Mouse (Mus musculus): ENCODE measurements around the gene Map3k20. TPM values are rescaled to one million over a fixed set of nuclear protein-coding genes. Genes with fewer than 3 reads are reported as not detected.

Map3k20 gene
- total and polyA plus RNA-seq, 2 experiments from 2014 or later: 3.5 to 6.0 TPM

DNA sequence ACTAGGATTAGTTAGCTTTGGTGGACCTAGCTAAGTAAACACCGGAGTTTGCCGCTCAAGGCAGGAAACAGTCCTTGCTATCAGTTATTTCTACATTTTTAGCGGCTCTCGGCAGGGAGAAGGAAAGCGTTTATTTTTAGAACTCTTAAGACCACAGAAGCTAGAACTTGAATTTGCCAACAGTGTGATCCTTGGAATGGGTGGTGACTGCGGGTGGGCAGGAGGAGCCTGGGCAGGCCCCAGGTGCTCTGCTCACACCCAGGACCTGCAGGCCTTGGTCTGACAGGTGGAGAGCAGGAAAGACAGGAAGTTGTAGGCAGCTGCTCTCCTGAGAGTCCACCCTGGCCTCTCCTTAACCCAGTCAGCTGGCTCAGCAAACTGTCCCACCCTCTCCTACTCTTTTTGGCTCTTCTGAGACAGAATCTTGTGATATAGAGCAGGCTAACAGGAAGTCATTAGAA is 83.7 kb downstream of the Map3k20 start:
- Histone ChIP-seq H3K36me3 (ENCODE audit: insufficient read depth, low read length) (no peaks in the 10 kb centered on the region), H3K27me3 (ENCODE audit: insufficient read depth, low read length) (no peaks in the 10 kb centered on the region), H3K4me1 (ENCODE audit: insufficient read depth, low read length) (no peaks in the 10 kb centered on the region), H3K27ac (no peak overlapping the region), H3K9me3 (ENCODE audit: low read length) (no peaks in the 10 kb centered on the region), H3K4me2 (ENCODE audit: low read depth, low read length) (no peak overlapping the region), H3K4me3 (ENCODE audit: low read length) (no peak overlapping the region), H3K9ac (replicated peaks; ENCODE audit: low read length) (no peak overlapping the region)
- DNase-seq (ENCODE audit: low spot score): no peak
- no peak for TF ChIP-seq CTCF (IDR thresholded peaks at IDR 0.05; ENCODE audit: low read depth)
- no peak for ATAC-seq
- WGBS: 87% methylated on average over 6 of the region's 6 CpGs

DNA sequence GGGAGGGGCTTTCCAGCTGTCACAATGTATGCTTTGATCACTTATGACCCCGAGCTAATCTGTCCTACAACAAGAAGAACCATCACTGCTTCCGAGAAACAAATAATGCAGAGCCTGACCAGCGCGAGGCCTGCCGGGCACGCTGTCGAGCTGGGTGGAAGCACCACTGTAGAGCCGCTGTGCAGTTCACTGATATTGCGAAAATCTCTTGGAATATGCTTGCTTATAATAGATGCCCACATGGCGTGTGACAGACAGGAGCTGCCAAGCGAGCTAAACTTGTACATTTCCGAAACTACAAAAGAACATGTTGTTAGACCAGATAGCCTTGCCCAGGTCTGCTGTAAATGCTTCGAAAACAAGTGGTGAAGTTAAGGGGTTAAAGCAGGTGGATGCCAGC is 86.7 kb downstream of the Map3k20 start:
- DNase-seq (ENCODE audit: low spot score): no peak
- Histone ChIP-seq H3K27ac (no peak overlapping the region), H3K4me3 (ENCODE audit: low read length) (no peak overlapping the region), H3K9ac (replicated peaks; ENCODE audit: low read length) (no peak overlapping the region), H3K27me3 (ENCODE audit: insufficient read depth, low read length) (no peaks in the 10 kb centered on the region), H3K9me3 (ENCODE audit: low read length) (no peaks in the 10 kb centered on the region), H3K36me3 (ENCODE audit: insufficient read depth, low read length) (no peaks in the 10 kb centered on the region), H3K4me1 (ENCODE audit: insufficient read depth, low read length) (no peaks in the 10 kb centered on the region), H3K4me2 (ENCODE audit: low read depth, low read length) (no peak overlapping the region)
- no peak for ATAC-seq
- TF ChIP-seq CTCF (IDR thresholded peaks at IDR 0.05; ENCODE audit: low read depth): no peak
- WGBS: 84% methylated on average over 13 of the region's 13 CpGs

- 78% methylated on average over 3 of the region's 3 CpGs for WGBS
Measured at GRCm38 (mm10) chr2:72374076-72374475, 88.6 kb downstream of the Map3k20 start.

DNA sequence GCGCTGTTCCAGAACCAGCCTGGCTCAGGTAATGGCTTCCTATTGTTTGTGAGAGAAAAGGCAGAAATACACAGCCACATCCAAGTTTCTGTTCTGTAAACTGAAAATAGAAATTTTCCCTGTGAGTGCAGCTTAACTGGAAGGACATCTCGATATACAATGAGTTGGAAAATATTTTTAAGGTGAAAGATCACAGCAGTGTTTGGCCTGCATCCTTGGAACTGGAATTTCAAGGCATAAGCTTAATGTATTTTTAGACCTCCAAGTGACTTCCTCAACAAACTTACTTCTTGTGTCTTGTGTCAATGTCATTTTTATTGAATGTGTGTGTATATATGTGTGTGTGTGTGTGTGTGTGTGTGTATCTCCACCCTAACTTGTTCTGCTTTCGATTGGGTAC is 90.4 kb downstream of the Map3k20 start:
- no peak overlapping the region for H3K27ac ChIP-seq
- WGBS: 83% methylated on average over 3 of the region's 3 CpGs
- no peaks in the 10 kb centered on the region for H3K4me1 ChIP-seq (ENCODE audit: insufficient read depth, low read length)
- no peaks in the 10 kb centered on the region for H3K27me3 ChIP-seq (ENCODE audit: insufficient read depth, low read length)
- no peaks in the 10 kb centered on the region for H3K36me3 ChIP-seq (ENCODE audit: insufficient read depth, low read length)
- H3K4me3 ChIP-seq (ENCODE audit: low read length): no peak overlapping the region
- DNase-seq (ENCODE audit: low spot score) (no peak), ATAC-seq (no peak)
- no peaks in the 10 kb centered on the region for H3K9me3 ChIP-seq (ENCODE audit: low read length)
- no peak overlapping the region for H3K9ac ChIP-seq (replicated peaks; ENCODE audit: low read length)
- H3K4me2 ChIP-seq (ENCODE audit: low read depth, low read length): no peak overlapping the region
- no peak for TF ChIP-seq CTCF (IDR thresholded peaks at IDR 0.05; ENCODE audit: low read depth)

More at GRCm38 (mm10) chr2:72374076-72374475, 88.6 kb downstream of the Map3k20 start:
- no peak for TF ChIP-seq CTCF (IDR thresholded peaks at IDR 0.05; ENCODE audit: low read depth)
- H3K4me3 ChIP-seq (ENCODE audit: low read length): no peak overlapping the region
- H3K4me2 ChIP-seq (ENCODE audit: low read depth, low read length): no peak overlapping the region
- H3K9me3 ChIP-seq (ENCODE audit: low read length): no peaks in the 10 kb centered on the region
- H3K4me1 ChIP-seq (ENCODE audit: insufficient read depth, low read length): no peaks in the 10 kb centered on the region
- no peak overlapping the region for H3K27ac ChIP-seq
- no peak for DNase-seq (ENCODE audit: low spot score)
- H3K9ac ChIP-seq (replicated peaks; ENCODE audit: low read length): no peak overlapping the region
- ATAC-seq: no peak
- no peaks in the 10 kb centered on the region for H3K27me3 ChIP-seq (ENCODE audit: insufficient read depth, low read length)
- no peaks in the 10 kb centered on the region for H3K36me3 ChIP-seq (ENCODE audit: insufficient read depth, low read length)

DNA sequence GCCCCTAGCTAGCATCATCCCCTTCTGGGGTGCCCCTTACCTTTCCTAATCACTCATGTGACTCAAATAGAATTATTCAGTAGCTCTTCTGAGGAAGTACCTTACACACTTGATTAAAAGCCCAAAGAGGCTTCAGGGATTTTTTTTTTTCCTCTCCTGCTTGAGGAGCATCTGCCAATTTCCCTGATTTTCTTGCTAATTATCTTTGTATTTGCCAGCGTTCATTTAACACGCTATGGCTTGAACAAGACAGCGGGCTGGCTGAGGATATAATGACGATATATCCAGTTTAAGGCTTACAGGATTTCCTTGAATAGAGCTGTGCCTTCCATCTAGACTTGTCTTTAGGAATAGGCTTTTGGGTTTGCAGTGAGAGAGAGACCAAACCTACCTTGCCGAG is 91.5 kb downstream of the Map3k20 start:
- DNase-seq (ENCODE audit: low spot score): no peak
- no peak for TF ChIP-seq CTCF (IDR thresholded peaks at IDR 0.05; ENCODE audit: low read depth)
- Histone ChIP-seq H3K9me3 (ENCODE audit: low read length) (no peaks in the 10 kb centered on the region), H3K4me2 (ENCODE audit: low read depth, low read length) (no peak overlapping the region), H3K4me3 (ENCODE audit: low read length) (no peak overlapping the region), H3K27me3 (ENCODE audit: insufficient read depth, low read length) (no peaks in the 10 kb centered on the region), H3K36me3 (ENCODE audit: insufficient read depth, low read length) (no peaks in the 10 kb centered on the region), H3K4me1 (ENCODE audit: insufficient read depth, low read length) (no peaks in the 10 kb centered on the region), H3K27ac (no peak overlapping the region), H3K9ac (replicated peaks; ENCODE audit: low read length) (no peak overlapping the region)
- 77% methylated on average over 5 of the region's 5 CpGs for WGBS
- no peak for ATAC-seq

GRCm38 (mm10) chr2:72379425-72379824 is 94.0 kb downstream of the Map3k20 start:
- no peaks in the 10 kb centered on the region for H3K9me3 ChIP-seq (ENCODE audit: low read length)
- no peak overlapping the region for H3K27ac ChIP-seq
- no peak overlapping the region for H3K4me3 ChIP-seq (ENCODE audit: low read length)
- H3K36me3 ChIP-seq (ENCODE audit: insufficient read depth, low read length): no peaks in the 10 kb centered on the region
- DNase-seq (ENCODE audit: low spot score) (no peak), ATAC-seq (no peak)
- TF ChIP-seq CTCF (IDR thresholded peaks at IDR 0.05; ENCODE audit: low read depth): no peak
- H3K27me3 ChIP-seq (ENCODE audit: insufficient read depth, low read length): no peaks in the 10 kb centered on the region
- 94% methylated on average over 11 of the region's 11 CpGs for WGBS
- no peak overlapping the region for H3K9ac ChIP-seq (replicated peaks; ENCODE audit: low read length)
- no peaks in the 10 kb centered on the region for H3K4me1 ChIP-seq (ENCODE audit: insufficient read depth, low read length)
- H3K4me2 ChIP-seq (ENCODE audit: low read depth, low read length): no peak overlapping the region

DNA sequence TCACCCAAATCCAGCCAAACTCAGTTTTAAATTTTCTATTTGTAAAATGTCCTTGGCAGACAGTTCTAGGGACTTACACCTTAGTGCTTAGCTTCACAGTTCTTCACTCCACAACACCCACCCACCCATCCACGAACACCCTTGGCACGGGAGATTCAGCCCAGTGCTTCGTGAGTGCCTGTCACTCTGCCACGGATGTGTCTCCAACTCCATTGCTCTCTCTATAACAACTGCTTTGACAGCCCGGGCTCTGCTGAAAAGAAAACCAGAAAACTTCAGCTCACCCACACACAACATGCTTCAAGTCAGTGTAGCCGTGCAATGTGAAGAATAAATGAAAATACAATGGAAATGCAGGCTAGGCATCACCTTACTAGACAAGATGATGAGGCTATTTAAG is 97.2 kb downstream of the Map3k20 start:
- DNase-seq (ENCODE audit: low spot score) (no peak), ATAC-seq (no peak)
- WGBS: 76% methylated on average over 6 of the region's 6 CpGs
- TF ChIP-seq CTCF (IDR thresholded peaks at IDR 0.05; ENCODE audit: low read depth): no peak
- H3K4me2 ChIP-seq (ENCODE audit: low read depth, low read length): no peak overlapping the region
- no peak overlapping the region for H3K27ac ChIP-seq
- H3K27me3 ChIP-seq (ENCODE audit: insufficient read depth, low read length): no peaks in the 10 kb centered on the region
- no peaks in the 10 kb centered on the region for H3K4me1 ChIP-seq (ENCODE audit: insufficient read depth, low read length)
- H3K9me3 ChIP-seq (ENCODE audit: low read length): no peaks in the 10 kb centered on the region
- no peaks in the 10 kb centered on the region for H3K36me3 ChIP-seq (ENCODE audit: insufficient read depth, low read length)
- H3K9ac ChIP-seq (replicated peaks; ENCODE audit: low read length): no peak overlapping the region
- no peak overlapping the region for H3K4me3 ChIP-seq (ENCODE audit: low read length)
